Mouse (Mus musculus) bone marrow, adult 2 months (tissue): ENCODE measurements around the gene Ccr7.

Source experiments
- CTCF ChIP-seq: fragments of 200-500 bp; IDR thresholded peaks from 2 replicates; pipeline ENCODE4 v1.5.1; 2011; ENCODE audit warnings: low read length, control low read depth; ENCODE audit not compliant: control insufficient read depth, insufficient read depth
- POLR2A ChIP-seq: fragments of 200-500 bp; IDR thresholded peaks from 2 replicates; pipeline ENCODE4 v1.6.1; 2011; ENCODE audit warnings: low read depth, mild to moderate bottlenecking, control low read depth, low read length, borderline replicate concordance; ENCODE audit not compliant: control insufficient read depth

DNA sequence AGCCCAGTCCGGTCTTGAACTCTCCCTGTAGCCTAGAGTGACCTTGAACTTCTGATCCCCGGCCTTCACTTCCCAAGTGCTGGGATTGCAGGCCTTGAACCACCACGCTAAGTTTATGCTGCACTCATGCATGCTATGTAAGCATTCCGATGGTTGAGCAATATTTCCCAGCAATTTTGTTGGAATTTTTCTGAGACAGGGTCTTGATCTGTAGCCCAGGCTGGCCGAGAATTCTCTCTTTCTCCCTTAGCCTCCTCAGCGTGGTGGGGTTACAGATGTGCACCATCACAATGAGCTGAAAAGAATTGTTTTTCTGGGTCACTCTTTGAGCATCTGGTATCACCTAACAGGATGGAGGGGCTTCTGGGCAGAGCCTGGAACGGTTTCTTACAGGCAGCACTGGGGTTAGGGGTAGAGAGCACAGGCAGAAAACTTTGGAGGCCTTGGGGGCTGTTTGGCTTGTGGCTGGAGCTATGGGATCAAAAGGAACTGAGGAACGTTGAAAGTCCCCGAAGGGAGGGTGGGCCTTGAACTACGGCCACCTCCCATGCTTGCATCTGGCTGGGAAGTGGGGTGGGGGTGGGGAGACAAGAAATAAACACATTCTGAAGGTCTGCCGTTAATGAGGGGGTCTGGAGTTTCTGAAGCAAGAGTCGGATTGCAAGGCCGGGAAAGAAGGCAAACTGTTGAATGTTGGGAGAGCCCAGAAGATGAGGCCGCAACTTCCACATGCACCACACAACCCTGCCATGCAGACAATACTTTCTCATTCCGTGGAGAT lies 20.4 kb downstream of the Ccr7 start:
- TF ChIP-seq CTCF (no peak), POLR2A (no peak)
